Mouse (Mus musculus): ENCODE measurements around the gene Kcnk7.

Gene Kcnk7

DNA sequence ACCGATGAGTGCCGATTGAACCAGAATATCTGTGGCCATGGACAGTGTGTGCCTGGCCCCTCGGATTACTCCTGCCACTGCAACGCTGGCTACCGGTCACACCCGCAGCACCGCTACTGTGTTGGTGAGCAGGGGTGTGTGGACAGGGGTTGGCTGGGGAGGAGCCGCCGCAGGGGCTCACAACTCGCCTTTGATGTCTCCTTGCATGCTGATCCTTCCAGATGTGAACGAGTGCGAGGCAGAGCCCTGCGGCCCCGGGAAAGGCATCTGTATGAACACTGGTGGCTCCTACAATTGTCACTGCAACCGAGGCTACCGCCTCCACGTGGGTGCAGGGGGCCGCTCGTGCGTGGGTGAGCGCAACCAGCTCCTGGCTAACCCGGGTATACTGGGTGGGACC, 46.8 kb downstream of the Kcnk7 start:
- DNase-seq (ENCODE audit: low read depth, low spot score) = no peak

GRCm38 (mm10) chr19:5751742-5752141, 47.6 kb downstream of the Kcnk7 start:
- no peak for DNase-seq (ENCODE audit: low read depth, low spot score)

GRCm38 (mm10) chr19:5756321-5756985, 52.3 kb downstream of the Kcnk7 start:
- no peak for DNase-seq (ENCODE audit: low read depth, low spot score)
